Mouse (Mus musculus) heart, embryonic 13.5 days (tissue): Measurements from ENCODE around the gene Sult6b2. TPM values are rescaled to one million over a fixed set of nuclear protein-coding genes. Genes with fewer than 3 reads are reported as not detected.

Experiments used
- polyA plus RNA-seq: library from polyadenylated mRNA; unstranded; fragments of >200 nt; fragmentation: Nextera tagmentation; extraction: Ambion mirVana; gene quantifications from 2 replicates; pipeline ENCODE4 v1.2.1, GENCODE M21; 2015

The Sult6b2 gene
- polyA plus RNA-seq, 1 experiment from 2014 or later, result 0.07 TPM

Other genes starting within 250 kb of the Sult6b2 start
- gene Kcnj8, start 232.9 kb downstream of the Sult6b2 start, polyA plus RNA-seq, result 7.5 and 9.7 TPM in 2 replicates
- gene Abcc9, start 102.2 kb downstream of the Sult6b2 start, polyA plus RNA-seq, result 12.8 and 13.3 TPM in 2 replicates
- 90.9 and 97.5 TPM in 2 replicates for gene Cmas, start 47.8 kb downstream of the Sult6b2 start, polyA plus RNA-seq
- 2.0 and 2.2 TPM in 2 replicates for gene St8sia1, start 159.9 kb upstream of the Sult6b2 start, polyA plus RNA-seq